Mouse (Mus musculus) CH12.LX (cell line): Measurements from ENCODE around the gene Krr1. TPM values are rescaled to one million over a fixed set of nuclear protein-coding genes. Genes with fewer than 3 reads are reported as not detected.

ENCODE experiments used
- DNase-seq: peaks from one replicate; pipeline ENCODE4 v3.0.0-alpha.2; 2013; ENCODE audit errors: extremely low read depth
- H3K27ac ChIP-seq: 2 replicates; pipeline ENCODE4 v1.5.1; 2012; ENCODE audit warnings: low read depth, mild to moderate bottlenecking, control low read depth, moderate library complexity; ENCODE audit not compliant: insufficient read depth
- H3K27me3 ChIP-seq: replicated peaks from 2 replicates; pipeline ENCODE3; 2012; ENCODE audit warnings: inconsistent platforms
- H3K36me3 ChIP-seq, 2 experiments: replicated peaks in 1 of 2; 2 replicates each; pipeline versions ENCODE3 to v1.6.1; 2012; ENCODE audit warnings: inconsistent platforms in 1 of 2, low read length in 1 of 2, mild to moderate bottlenecking in 1 of 2, mixed read lengths in 1 of 2, moderate library complexity in 1 of 2; ENCODE audit not compliant: control insufficient read depth in 1 of 2, insufficient read depth in 1 of 2
- H3K4me1 ChIP-seq, 2 experiments: 2 replicates each; pipeline ENCODE4 v1.6.1; 2012; ENCODE audit warnings: inconsistent platforms in 1 of 2, moderate library complexity in 1 of 2; ENCODE audit not compliant: insufficient read depth in 2 of 2, control insufficient read depth in 1 of 2
- H3K4me2 ChIP-seq: 2 replicates; pipeline ENCODE4 v1.6.1; 2012; ENCODE audit warnings: low read depth, mild to moderate bottlenecking, control low read depth; ENCODE audit not compliant: poor library complexity, insufficient read depth, severe bottlenecking
- H3K4me3 ChIP-seq, 3 experiments: fragments of 150-350 bp in 1 of 3; sonication (generic) in 1 of 3; replicated peaks in 1 of 3; 2 replicates each; pipeline versions ENCODE3 to v1.5.1; 2011 to 2012; ENCODE audit warnings: low read depth in 2 of 3, low read length in 2 of 3, mild to moderate bottlenecking in 2 of 3, moderate library complexity in 2 of 3, control low read depth in 1 of 3, improper control_type of control experiment in 1 of 3, inconsistent platforms in 1 of 3, mixed read lengths in 1 of 3; ENCODE audit not compliant: poor library complexity in 1 of 3
- H3K79me2 ChIP-seq: replicated peaks from 2 replicates; pipeline ENCODE4 v1.6.1; 2012; ENCODE audit warnings: mild to moderate bottlenecking, moderate library complexity; ENCODE audit not compliant: control insufficient read depth, poor library complexity, insufficient read depth, severe bottlenecking; ENCODE audit errors: extremely low read depth
- H3K9ac ChIP-seq: 2 replicates; pipeline ENCODE4 v1.6.1; 2012; ENCODE audit warnings: low read depth, mild to moderate bottlenecking, control low read depth, moderate library complexity; ENCODE audit not compliant: insufficient read depth
- H3K9me3 ChIP-seq: replicated peaks from 2 replicates; pipeline ENCODE3; 2012; ENCODE audit warnings: low read length, inconsistent platforms, mixed read lengths
- BHLHE40 ChIP-seq: IDR thresholded peaks from 2 replicates; pipeline ENCODE4 v1.6.1; 2011; ENCODE audit warnings: mild to moderate bottlenecking, low read depth, low read length, improper control_type of control experiment
- CHD1 ChIP-seq: IDR thresholded peaks from 2 replicates; pipeline ENCODE4 v1.6.1; 2012; ENCODE audit warnings: low read depth, low read length, improper control_type of control experiment, inconsistent platforms
- CHD2 ChIP-seq: IDR thresholded peaks from 2 replicates; pipeline ENCODE4 v1.6.1; 2011; ENCODE audit warnings: low read length, improper control_type of control experiment
- CTCF ChIP-seq, 2 experiments: IDR thresholded peaks in 1 of 2; conservative IDR thresholded peaks in 1 of 2; 2 replicates each; pipeline ENCODE4 v1.5.1; 2011 to 2012; ENCODE audit warnings: low read depth in 2 of 2, low read length in 2 of 2, improper control_type of control experiment in 1 of 2, inconsistent platforms in 1 of 2, mild to moderate bottlenecking in 1 of 2, moderate library complexity in 1 of 2
- ELF1 ChIP-seq: IDR thresholded peaks from 2 replicates; pipeline ENCODE4 v1.6.1; 2014; ENCODE audit warnings: low read depth, mild to moderate bottlenecking, inconsistent platforms, low read length, improper control_type of control experiment
- ETS1 ChIP-seq: conservative IDR thresholded peaks from 2 replicates; pipeline ENCODE4 v1.6.1; 2012; ENCODE audit warnings: low read depth, mild to moderate bottlenecking, inconsistent platforms, low read length, improper control_type of control experiment, moderate library complexity
- HCFC1 ChIP-seq: IDR thresholded peaks from 2 replicates; pipeline ENCODE4 v1.6.1; 2012; ENCODE audit warnings: low read depth, mild to moderate bottlenecking, inconsistent platforms, low read length, improper control_type of control experiment
- JUN ChIP-seq: IDR thresholded peaks from 2 replicates; pipeline ENCODE4 v1.6.1; 2011; ENCODE audit warnings: low read depth, mild to moderate bottlenecking, low read length, improper control_type of control experiment, moderate library complexity; ENCODE audit not compliant: insufficient read depth
- JUND ChIP-seq: conservative IDR thresholded peaks from 2 replicates; pipeline ENCODE4 v1.6.1; 2011; ENCODE audit warnings: low read depth, low read length, improper control_type of control experiment
- MXI1 ChIP-seq: IDR thresholded peaks from 2 replicates; pipeline ENCODE4 v1.6.1; 2011; ENCODE audit warnings: mild to moderate bottlenecking, low read depth, low read length, improper control_type of control experiment
- NELFE ChIP-seq: IDR thresholded peaks from 2 replicates; pipeline ENCODE4 v1.6.1; 2011; ENCODE audit warnings: low read depth, low read length, improper control_type of control experiment
- POLR2A ChIP-seq: IDR thresholded peaks from 2 replicates; pipeline ENCODE4 v1.6.1; 2011; ENCODE audit warnings: low read depth, mild to moderate bottlenecking, improper control_type of control experiment, low read length
- POLR2AphosphoS2 ChIP-seq: IDR thresholded peaks from 2 replicates; pipeline ENCODE4 v1.6.1; 2011; ENCODE audit warnings: low read depth, low read length, improper control_type of control experiment
- RAD21 ChIP-seq: IDR thresholded peaks from 2 replicates; pipeline ENCODE4 v1.6.1; 2011; ENCODE audit warnings: low read depth, mild to moderate bottlenecking, low read length, improper control_type of control experiment, moderate library complexity
- RCOR1 ChIP-seq: conservative IDR thresholded peaks from 2 replicates; pipeline ENCODE4 v1.6.1; 2012; ENCODE audit warnings: low read depth, mild to moderate bottlenecking, inconsistent platforms, low read length, improper control_type of control experiment
- SMC3 ChIP-seq: IDR thresholded peaks from 2 replicates; pipeline ENCODE4 v1.6.1; 2011; ENCODE audit warnings: low read depth, low read length, improper control_type of control experiment
- UBTF ChIP-seq: IDR thresholded peaks from 2 replicates; pipeline ENCODE4 v1.6.1; 2012; ENCODE audit warnings: low read depth, mild to moderate bottlenecking, inconsistent platforms, low read length, improper control_type of control experiment, moderate library complexity
- USF1 ChIP-seq: IDR thresholded peaks from 2 replicates; pipeline ENCODE4 v1.6.1; 2014; ENCODE audit warnings: low read depth, mild to moderate bottlenecking, inconsistent platforms, low read length, improper control_type of control experiment
- USF2 ChIP-seq: conservative IDR thresholded peaks from 2 replicates; pipeline ENCODE4 v1.6.1; 2011; ENCODE audit warnings: low read depth, low read length, improper control_type of control experiment
- ZC3H11A ChIP-seq: IDR thresholded peaks from 2 replicates; pipeline ENCODE4 v1.6.1; 2012; ENCODE audit warnings: low read depth, mild to moderate bottlenecking, inconsistent platforms, low read length, improper control_type of control experiment
- ZKSCAN1 ChIP-seq: IDR thresholded peaks from 2 replicates; pipeline ENCODE4 v1.6.1; 2012; ENCODE audit warnings: low read depth, inconsistent platforms, low read length, improper control_type of control experiment, borderline replicate concordance
- ZMIZ1 ChIP-seq: IDR thresholded peaks from 2 replicates; pipeline ENCODE4 v1.6.1; 2012; ENCODE audit warnings: low read depth, mild to moderate bottlenecking, inconsistent platforms, low read length, improper control_type of control experiment
- ZNF384 ChIP-seq: IDR thresholded peaks from 2 replicates; pipeline ENCODE4 v1.6.1; 2012; ENCODE audit warnings: low read depth, low read length, improper control_type of control experiment, inconsistent platforms
- dilution Hi-C: fragments of 300-500 bp; cut with MboI; formaldehyde crosslinking; loops from 2 replicates; pipeline ENCODE4 v1.14.3; 2020; ENCODE audit warnings: low sequenced_read_pairs; ENCODE audit not compliant: extremely low pct_unique_long_range_greater_than_20kb, extremely low pct_ligation_motif_present
- in situ Hi-C: fragments of 300-500 bp; cut with MboI; formaldehyde crosslinking; loops from 3 replicates; pipeline ENCODE4 v1.14.3; 2019; ENCODE audit warnings: low sequenced_read_pairs, low pct_ligation_motif_present, low pct_unique_long_range_greater_than_20kb, mixed read lengths
- polyA plus RNA-seq: library from polyadenylated mRNA; unstranded; fragments of >175 nt; gene quantifications from 2 replicates; pipeline ENCODE4 v1.2.1, GENCODE M21; 2012; ENCODE audit warnings: low read depth; ENCODE audit not compliant: insufficient read length
- total RNA-seq, 2 experiments: library from RNA; depleted of rRNA; stranded (reverse); fragments of 300-350 nt in 1 of 2; fragments of >200 nt in 1 of 2; gene quantifications; 2 replicates each; pipeline ENCODE4 v1.2.3; 2012 to 2014

Gene Krr1
- total and polyA plus RNA-seq, 3 experiments: 56.9 to 108 (median 58.7) TPM

DNA sequence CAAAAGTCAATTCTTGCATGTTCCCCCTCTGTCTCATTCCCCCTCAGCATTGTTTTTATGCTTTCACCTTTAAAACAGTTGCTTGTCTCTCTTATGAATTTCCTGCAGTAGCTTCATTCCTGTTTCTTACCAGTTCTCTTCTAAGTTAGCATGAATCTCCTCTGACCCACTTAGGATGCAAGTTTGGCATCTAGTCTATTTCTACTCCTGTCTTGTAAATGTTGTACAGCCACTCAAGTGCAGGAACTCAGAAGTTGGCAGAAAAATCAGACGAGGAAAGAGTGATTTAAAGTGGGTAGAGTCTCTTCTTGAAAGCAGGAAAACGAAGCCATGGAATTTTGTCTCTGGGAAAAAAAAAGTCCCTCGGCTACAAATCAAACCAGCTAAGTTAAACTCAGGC, 26.9 kb upstream of the Krr1 start:
- H3K4me1 ChIP-seq: no peaks in the 10 kb centered on the region
- TF ChIP-seq POLR2A (no peak), SMC3 (no peak), NELFE (no peak), BHLHE40 (no peak), CHD2 (no peak), ZKSCAN1 (no peak), JUND (no peak), HCFC1 (no peak), USF2 (no peak), RCOR1 (no peak), ZNF384 (no peak), CHD1 (no peak)

DNA sequence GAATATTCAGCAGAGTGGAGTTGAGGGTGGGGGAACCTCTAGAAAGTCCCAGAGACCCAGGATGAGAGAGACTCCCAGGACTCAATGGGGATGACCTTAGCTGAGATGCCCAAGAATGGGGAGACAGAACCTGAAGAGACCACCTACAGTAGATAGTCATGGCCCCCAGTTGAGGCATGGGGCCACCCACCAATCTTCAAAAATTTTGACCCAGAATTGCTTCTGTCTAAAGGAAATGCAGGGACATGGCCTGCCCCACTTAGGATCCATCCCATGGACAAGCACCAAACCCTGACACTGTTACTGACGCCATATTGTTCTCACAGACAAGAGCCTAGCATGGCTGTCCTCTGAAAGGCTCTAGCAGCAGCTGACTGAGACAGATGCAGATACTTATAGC, 24.4 kb upstream of the Krr1 start:
- H3K27ac ChIP-seq: no peak overlapping the region
- no peak overlapping the region for H3K4me3 ChIP-seq
- in situ Hi-C loops (loop anchor here (25.0 kb wide), 1 partner anchor 636 kb away; no protein-coding TSS in a partner anchor), dilution Hi-C loops (no loop called here)
- no peaks in the 10 kb centered on the region for H3K4me1 ChIP-seq
- TF ChIP-seq UBTF (no peak), ZC3H11A (no peak)
- H3K9me3 ChIP-seq: no peaks in the 10 kb centered on the region
- no peak overlapping the region for H3K9ac ChIP-seq
- no peak for DNase-seq
- H3K36me3 ChIP-seq: no peaks in the 10 kb centered on the region
- no peak overlapping the region for H3K4me2 ChIP-seq
- no peaks in the 10 kb centered on the region for H3K27me3 ChIP-seq
- no peaks in the 10 kb centered on the region for H3K79me2 ChIP-seq

More for the DNA sequence above, 26.9 kb upstream of the Krr1 start:
- no peak overlapping the region for H3K9ac ChIP-seq
- in situ Hi-C loops (loop anchor here (25.0 kb wide), 1 partner anchor 633 kb away; no protein-coding TSS in a partner anchor), dilution Hi-C loops (no loop called here)
- no peak overlapping the region for H3K4me2 ChIP-seq
- no peak overlapping the region for H3K4me3 ChIP-seq
- H3K79me2 ChIP-seq: no peaks in the 10 kb centered on the region
- H3K27ac ChIP-seq: no peak overlapping the region
- no peaks in the 10 kb centered on the region for H3K9me3 ChIP-seq
- no peaks in the 10 kb centered on the region for H3K36me3 ChIP-seq
- H3K27me3 ChIP-seq: no peaks in the 10 kb centered on the region
- no peak for DNase-seq

DNA sequence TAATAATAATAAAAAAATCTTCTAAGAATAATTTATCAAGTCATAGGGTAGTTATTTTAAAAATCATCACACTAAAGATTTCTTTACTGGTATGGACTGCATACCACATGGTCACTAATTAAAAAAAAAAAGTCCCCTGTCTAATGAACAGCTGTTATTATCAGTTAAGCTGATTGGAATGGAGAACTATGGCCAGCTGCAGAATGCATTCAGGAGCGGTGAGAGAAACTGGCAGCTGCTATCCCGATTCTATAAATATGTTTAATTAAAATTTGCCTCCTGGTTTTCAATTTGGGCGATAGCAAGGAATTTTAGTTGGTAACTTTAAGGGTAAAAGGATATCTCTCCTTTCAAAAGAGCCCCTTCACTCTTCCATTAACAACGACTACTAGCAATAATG, 23.5 kb upstream of the Krr1 start:
- Histone ChIP-seq H3K27ac (no peak overlapping the region), H3K36me3 (no peaks in the 10 kb centered on the region), H3K9me3 (no peaks in the 10 kb centered on the region), H3K9ac (no peak overlapping the region), H3K4me3 (no peak overlapping the region), H3K4me1 (no peaks in the 10 kb centered on the region), H3K79me2 (no peaks in the 10 kb centered on the region), H3K27me3 (no peaks in the 10 kb centered on the region), H3K4me2 (no peak overlapping the region)
- dilution Hi-C loops: no loop called here
- no peak for TF ChIP-seq MXI1
- TF ChIP-seq POLR2A: no peak
- TF ChIP-seq USF1: no peak
- no peak for TF ChIP-seq JUN
- no peak for TF ChIP-seq RAD21
- no peak for TF ChIP-seq ETS1
- TF ChIP-seq ZMIZ1: no peak
- no peak for TF ChIP-seq CTCF (conservative IDR thresholded peaks at IDR 0.05 in 1 of 2, IDR thresholded peaks at IDR 0.05 in 1 of 2; ENCODE audit: low read depth in 2 of 2, low read length in 2 of 2)
- no peak for TF ChIP-seq ZKSCAN1
- TF ChIP-seq POLR2AphosphoS2: no peak
- no peak for TF ChIP-seq ELF1
- no peak for DNase-seq
- in situ Hi-C loops: loop anchor here (25.0 kb wide), 1 partner anchor 637 kb away; no protein-coding TSS in a partner anchor
